ENCODE assay signal across 14 mouse cellular contexts in genomic region chr8:115897521-115898178, GRCm38 (mm10).
A peak's percentile ranks its signal among the peaks of the same experiment; 100 is the strongest.
DNase-seq lines count a peak whose midpoint lies in the region; ATAC-seq and TF ChIP-seq lines count a peak whose summit lies in the region.
"Had no signal": no experiment of that assay in that cellular context is flagged by ENCODE, and none has a peak within 500 bp of the region (broad histone marks: within the 10 kb centered on the region; RNA-seq: fewer than 3 reads in every experiment).

No protein-coding gene starts in this region.

- ATAC-seq in embryonic facial prominence, embryonic 14.5 days (ENCODE audit: low read depth): no peak
- ATAC-seq in lung, postnatal 0 days: peak; percentile 95
- ATAC-seq: liver, postnatal 0 days had no signal

- 46% methylated on average over 6 of the region's 6 CpGs for WGBS in embryonic facial prominence, embryonic 14.5 days
- 80% methylated on average over 6 of the region's 6 CpGs for WGBS in embryonic facial prominence, embryonic 10.5 days
- WGBS in lung, postnatal 0 days: 51% methylated on average over 6 of the region's 6 CpGs

- H3K9ac ChIP-seq in embryonic facial prominence, embryonic 14.5 days (ENCODE audit: low read depth, low read length): no peak overlapping the region
- no peak overlapping the region for H3K9ac ChIP-seq in lung, postnatal 0 days (replicated peaks; ENCODE audit: low read depth)
- H3K9ac ChIP-seq: hindbrain, embryonic 12.5 days; liver, postnatal 0 days had no signal

- no peak overlapping the region for H3K4me3 ChIP-seq in embryonic facial prominence, embryonic 14.5 days (ENCODE audit: low read depth, low read length)
- no peak overlapping the region for H3K4me3 ChIP-seq in embryonic facial prominence, embryonic 10.5 days
- no peak overlapping the region for H3K4me3 ChIP-seq in lung, postnatal 0 days (ENCODE audit: low read depth, low read length)
- H3K4me3 ChIP-seq: hindbrain, embryonic 12.5 days had no signal

- no peaks in the 10 kb centered on the region for H3K4me1 ChIP-seq in embryonic facial prominence, embryonic 14.5 days (ENCODE audit: control insufficient read depth, insufficient read depth, low read length)
- H3K4me1 ChIP-seq in embryonic facial prominence, embryonic 10.5 days: no peaks in the 10 kb centered on the region
- no peaks in the 10 kb centered on the region for H3K4me1 ChIP-seq in lung, postnatal 0 days (ENCODE audit: insufficient read depth, low read depth, low read length)
- H3K4me1 ChIP-seq: hindbrain, embryonic 12.5 days had no signal

- H3K27me3 ChIP-seq in embryonic facial prominence, embryonic 14.5 days (replicated peaks; ENCODE audit: control insufficient read depth, insufficient read depth, low read length): no peaks in the 10 kb centered on the region
- no peaks in the 10 kb centered on the region for H3K27me3 ChIP-seq in embryonic facial prominence, embryonic 10.5 days (replicated peaks; ENCODE audit: low read depth, poor library complexity, severe bottlenecking)
- no peaks in the 10 kb centered on the region for H3K27me3 ChIP-seq in lung, postnatal 0 days (replicated peaks; ENCODE audit: insufficient read depth, low read length)
- H3K27me3 ChIP-seq: hindbrain, embryonic 12.5 days had no signal

- peak; percentile 75 for DNase-seq in embryonic facial prominence, embryonic 14.5 days (ENCODE audit: low spot score)
- no peak for DNase-seq in embryonic facial prominence, embryonic 10.5 days (ENCODE audit: low spot score)
- DNase-seq in testis, postnatal 10 days (ENCODE audit: low spot score): peak; percentile 41
- DNase-seq in testis, postnatal 14 days (ENCODE audit: low spot score): no peak
- DNase-seq in lung, postnatal 0 days (ENCODE audit: low spot score): peak; percentile 88
- DNase-seq in adrenal gland, postnatal 36 days: no peak
- DNase-seq in thymus, postnatal 0 days (ENCODE audit: low spot score): no peak
- DNase-seq in ovary, postnatal 14 days (ENCODE audit: low spot score): no peak
- DNase-seq: gastrocnemius, postnatal 10 days; layer of hippocampus, adult 9-11 months; left cerebral cortex, postnatal 4 days; liver, postnatal 0 days had no signal

- no peaks in the 10 kb centered on the region for H3K9me3 ChIP-seq in embryonic facial prominence, embryonic 14.5 days (ENCODE audit: control insufficient read depth, low read length)
- no peaks in the 10 kb centered on the region for H3K9me3 ChIP-seq in embryonic facial prominence, embryonic 10.5 days
- no peaks in the 10 kb centered on the region for H3K9me3 ChIP-seq in lung, postnatal 0 days (ENCODE audit: low read length)
- H3K9me3 ChIP-seq: hindbrain, embryonic 12.5 days had no signal

- no peak for TF ChIP-seq EP300 in lung, postnatal 0 days (IDR thresholded peaks at IDR 0.05)

- TF ChIP-seq CTCF in lung, postnatal 0 days (IDR thresholded peaks at IDR 0.05): no peak

- H3K4me2 ChIP-seq in embryonic facial prominence, embryonic 14.5 days (ENCODE audit: low read depth, low read length): no peak overlapping the region
- H3K4me2 ChIP-seq in lung, postnatal 0 days (replicated peaks; ENCODE audit: low read depth, low read length): no peak overlapping the region
- H3K4me2 ChIP-seq: hindbrain, embryonic 12.5 days had no signal

- no peak overlapping the region for H3K27ac ChIP-seq in embryonic facial prominence, embryonic 14.5 days (replicated peaks; ENCODE audit: low read depth, low read length)
- no peak overlapping the region for H3K27ac ChIP-seq in embryonic facial prominence, embryonic 10.5 days (replicated peaks)
- peak overlapping the region; percentile 35; the same call in 1 of the 2 replicates for H3K27ac ChIP-seq in lung, postnatal 0 days (ENCODE audit: low read length)
- H3K27ac ChIP-seq: hindbrain, embryonic 12.5 days had no signal

- H3K36me3 ChIP-seq in embryonic facial prominence, embryonic 14.5 days (ENCODE audit: control insufficient read depth, insufficient read depth, low read length): no peaks in the 10 kb centered on the region
- no peaks in the 10 kb centered on the region for H3K36me3 ChIP-seq in embryonic facial prominence, embryonic 10.5 days (replicated peaks)
- H3K36me3 ChIP-seq in lung, postnatal 0 days (ENCODE audit: insufficient read depth, low read length): no peaks in the 10 kb centered on the region
- H3K36me3 ChIP-seq: G1E; hindbrain, embryonic 12.5 days had no signal

Comparison
In these comparisons a context has a peak if more than half of its experiments do, and no peak if none do; other contexts are left out.
1. DNase-seq: peak in embryonic facial prominence, embryonic 14.5 days (single experiment), testis, postnatal 10 days (single experiment) and lung, postnatal 0 days (single experiment); none in embryonic facial prominence, embryonic 10.5 days (single experiment), testis, postnatal 14 days (single experiment), adrenal gland, postnatal 36 days (0 of 2), thymus, postnatal 0 days (single experiment) and ovary, postnatal 14 days (single experiment).